Mouse (Mus musculus) spleen, adult 2 months (tissue): ENCODE data around the gene Laptm4a. TPM values are rescaled to one million over a fixed set of nuclear protein-coding genes. Genes with fewer than 3 reads are reported as not detected.
"Not testable (repeated sequence)": the region's sequence is repeated elsewhere in the genome, so short reads cannot be mapped to it uniquely, and the experiment has no call there.

ENCODE experiments used
- DNase-seq, 2 experiments: peaks; one replicate each; pipeline versions ENCODE4 v3.0.0 to v3.0.0-alpha.2; 2012 to 2021; ENCODE audit warnings: low spot score in 2 of 2, low read depth in 1 of 2
- H3K27ac ChIP-seq: fragments of 200-500 bp; 2 replicates; pipeline ENCODE4 v1.5.1; 2012; ENCODE audit warnings: low read length, inconsistent platforms; ENCODE audit not compliant: insufficient read depth
- H3K27me3 ChIP-seq: fragments of 200-500 bp; 2 replicates; pipeline ENCODE4 v1.6.1; 2012; ENCODE audit warnings: mild to moderate bottlenecking, moderate library complexity, low read length, inconsistent platforms; ENCODE audit not compliant: control insufficient read depth, insufficient read depth
- H3K36me3 ChIP-seq: fragments of 200-500 bp; 2 replicates; pipeline ENCODE4 v1.6.1; 2012; ENCODE audit warnings: mild to moderate bottlenecking, low read length, inconsistent platforms; ENCODE audit not compliant: control insufficient read depth, insufficient read depth
- H3K4me1 ChIP-seq: fragments of 200-500 bp; 2 replicates; pipeline ENCODE4 v1.6.1; 2011; ENCODE audit warnings: inconsistent platforms; ENCODE audit not compliant: control insufficient read depth, insufficient read depth, insufficient read length
- H3K4me3 ChIP-seq: fragments of 200-500 bp; 2 replicates; pipeline ENCODE4 v1.5.1; 2011; ENCODE audit warnings: mild to moderate bottlenecking, inconsistent platforms; ENCODE audit not compliant: insufficient read depth, insufficient read length; ENCODE audit errors: extremely low read depth
- CTCF ChIP-seq: fragments of 200-500 bp; IDR thresholded peaks from 2 replicates; pipeline ENCODE4 v1.5.1; 2011; ENCODE audit warnings: mild to moderate bottlenecking, inconsistent platforms; ENCODE audit not compliant: insufficient read depth, insufficient read length, insufficient replicate concordance; ENCODE audit errors: extremely low read depth
- POLR2A ChIP-seq: fragments of 200-500 bp; IDR thresholded peaks from 2 replicates; pipeline ENCODE4 v1.6.1; 2011; ENCODE audit warnings: low read depth, low read length, inconsistent platforms
- WGBS: fragments of 180-500 bp; shearing (Covaris S2); methylation state at CpG from one replicate; pipeline ENCODE4 v1.1.7; 2018; 5-methylcytosine and 5-hydroxymethylcytosine counted together
- polyA plus RNA-seq: library from polyadenylated mRNA; depleted of rRNA; stranded (reverse); fragments of >200 nt; gene quantifications from 2 replicates; pipeline ENCODE4 v1.2.3, GENCODE M21; 2012

The Laptm4a gene
- polyA plus RNA-seq, 1 experiment = 81.9 TPM

DNA sequence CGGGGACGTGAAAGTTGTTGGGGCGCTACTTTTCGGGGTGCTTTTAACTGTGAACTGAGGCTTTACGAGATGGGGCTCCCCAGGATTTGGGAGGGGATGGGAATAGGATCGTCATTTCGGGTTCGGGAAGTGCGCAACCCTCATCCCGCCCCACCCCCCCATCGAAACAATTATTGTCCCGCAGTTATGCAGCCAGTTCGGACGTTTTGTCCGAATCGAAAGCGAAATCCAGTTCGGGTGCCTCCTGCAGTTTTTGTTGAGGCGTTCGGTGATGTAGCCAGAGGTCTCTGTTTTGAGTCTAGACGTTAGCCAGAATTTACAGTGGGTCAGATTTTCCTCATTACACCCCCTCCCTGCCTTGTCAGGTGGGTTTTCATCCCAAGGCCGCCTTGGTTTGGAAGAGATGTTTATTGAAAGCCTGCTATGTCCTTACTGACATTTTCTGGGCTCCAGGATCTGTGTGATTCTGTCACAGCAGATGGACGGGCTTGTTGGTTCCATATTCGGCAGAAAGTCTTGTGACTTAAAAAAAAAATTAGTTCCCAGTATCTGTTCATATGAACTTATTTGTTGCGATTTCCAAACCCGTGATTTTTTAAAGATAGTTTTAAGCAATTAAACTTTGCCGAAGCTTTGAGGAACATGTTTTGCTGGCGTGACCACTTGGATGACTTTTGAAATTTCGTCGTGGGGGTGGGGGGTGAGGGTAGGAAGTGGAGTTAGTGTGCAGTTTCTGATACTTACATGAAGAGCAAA, 1.1 kb downstream of the Laptm4a start:
- H3K4me3 ChIP-seq = peak overlapping the region; percentile 87
- no peak for TF ChIP-seq CTCF
- no peak for TF ChIP-seq POLR2A
- H3K36me3 ChIP-seq = no peaks in the 10 kb centered on the region; the same call in 1 of the 2 replicates
- no peaks in the 10 kb centered on the region; the same call in 1 of the 2 replicates for H3K4me1 ChIP-seq
- DNase-seq = peak in 1 of 2 experiments; percentile 33
- H3K27ac ChIP-seq = peak overlapping the region; percentile 97
- WGBS = under 1% methylated on average over 30 of the region's 30 CpGs
- H3K27me3 ChIP-seq = no peaks in the 10 kb centered on the region

GRCm38 (mm10) chr12:8923125-8923410, 1.6 kb downstream of the Laptm4a start:
- Histone ChIP-seq H3K4me3 (peak overlapping the region; percentile 87), H3K27me3 (no peaks in the 10 kb centered on the region), H3K27ac (peak overlapping the region; percentile 50), H3K36me3 (no peaks in the 10 kb centered on the region; the same call in 1 of the 2 replicates), H3K4me1 (no peaks in the 10 kb centered on the region; the same call in none of the 2 replicates)
- TF ChIP-seq CTCF = no peak
- TF ChIP-seq POLR2A = no peak
- DNase-seq = no peak
- WGBS = 7% methylated on average over 5 of the region's 5 CpGs

DNA sequence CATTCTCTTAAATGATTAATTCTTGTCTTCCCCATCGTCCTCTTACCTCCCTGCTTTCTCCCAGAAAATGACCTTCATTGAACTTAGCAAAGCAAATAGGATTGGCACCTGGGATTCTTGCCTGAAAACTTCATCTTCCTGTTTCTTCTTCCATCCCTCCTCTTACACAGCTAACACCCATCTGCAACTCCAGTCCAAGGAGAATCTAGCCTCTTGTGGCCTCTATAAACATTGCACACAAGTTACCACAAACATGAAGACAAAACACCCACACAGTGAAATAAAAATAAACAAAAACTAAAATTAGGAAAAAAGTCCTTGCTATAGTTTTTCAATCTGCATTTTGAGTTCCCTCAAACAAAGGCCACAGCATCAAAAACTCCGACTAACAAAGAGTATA, 2.1 kb downstream of the Laptm4a start:
- no peak overlapping the region; the same call in 1 of the 2 replicates for H3K4me3 ChIP-seq
- no peaks in the 10 kb centered on the region for H3K27me3 ChIP-seq
- no peaks in the 10 kb centered on the region; the same call in 1 of the 2 replicates for H3K36me3 ChIP-seq
- 47% methylated on average over 2 of the region's 2 CpGs for WGBS
- H3K27ac ChIP-seq = no peak overlapping the region
- H3K4me1 ChIP-seq = no peaks in the 10 kb centered on the region; the same call in none of the 2 replicates
- TF ChIP-seq POLR2A (no peak), CTCF (no peak)
- no peak for DNase-seq

- Histone ChIP-seq H3K27me3 (no peaks in the 10 kb centered on the region), H3K36me3 (peaks cover 4% of the 10 kb centered on the region; the same call in 1 of the 2 replicates), H3K4me1 (no peaks in the 10 kb centered on the region; the same call in none of the 2 replicates), H3K4me3 (no peak overlapping the region), H3K27ac (no peak overlapping the region)
- WGBS = 49% methylated on average over 3 of the region's 3 CpGs
- TF ChIP-seq POLR2A (no peak), CTCF (no peak)
- no peak for DNase-seq
These were observed 6.2 kb downstream of the Laptm4a start for GRCm38 (mm10) chr12:8927652-8928051.

- TF ChIP-seq POLR2A (no peak), CTCF (no peak)
- no peak overlapping the region for H3K27ac ChIP-seq
- H3K4me3 ChIP-seq = no peak overlapping the region
- H3K36me3 ChIP-seq = peaks cover 5% of the 10 kb centered on the region; the same call in 1 of the 2 replicates
- DNase-seq = no peak
- H3K4me1 ChIP-seq = no peaks in the 10 kb centered on the region; the same call in none of the 2 replicates
- 82% methylated on average over 4 of the region's 4 CpGs for WGBS
- no peaks in the 10 kb centered on the region for H3K27me3 ChIP-seq
These were observed 7.3 kb downstream of the Laptm4a start for GRCm38 (mm10) chr12:8928766-8929165.

- Histone ChIP-seq H3K27ac (no peak overlapping the region), H3K4me1 (no peaks in the 10 kb centered on the region; the same call in 1 of the 2 replicates), H3K4me3 (no peak overlapping the region), H3K27me3 (no peaks in the 10 kb centered on the region), H3K36me3 (peaks cover 17% of the 10 kb centered on the region)
- WGBS = 82% methylated on average over 4 of the region's 4 CpGs
- no peak for DNase-seq
- no peak for TF ChIP-seq POLR2A
- no peak for TF ChIP-seq CTCF
These were observed 9.6 kb downstream of the Laptm4a start for GRCm38 (mm10) chr12:8931083-8931482.

DNA sequence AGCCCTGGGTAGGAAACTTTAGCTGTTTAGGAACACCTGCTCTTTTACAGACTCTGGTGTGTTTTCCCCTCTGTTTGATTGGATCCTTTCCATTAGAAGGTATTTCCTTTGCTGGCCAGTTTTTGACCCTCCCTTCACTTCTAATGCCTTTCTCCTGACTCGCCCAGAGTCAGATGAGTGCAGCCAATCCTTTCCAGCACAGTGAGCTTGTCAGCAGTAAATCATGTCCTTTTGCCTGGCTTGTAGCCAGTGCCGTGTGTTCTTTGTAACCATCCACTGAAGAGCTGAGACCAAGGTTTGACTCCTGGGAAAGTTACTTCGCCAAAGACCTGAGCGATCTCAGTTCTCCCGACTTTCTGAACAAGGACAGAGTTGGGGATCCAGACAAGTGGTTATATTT, 13.9 kb downstream of the Laptm4a start:
- H3K27ac ChIP-seq = no peak overlapping the region
- DNase-seq = no peak
- no peak overlapping the region for H3K4me3 ChIP-seq
- TF ChIP-seq POLR2A (no peak), CTCF (no peak)
- peaks cover 33% of the 10 kb centered on the region for H3K36me3 ChIP-seq
- H3K4me1 ChIP-seq = no peaks in the 10 kb centered on the region; the same call in 1 of the 2 replicates
- 87% methylated on average over 5 of the region's 5 CpGs for WGBS
- no peaks in the 10 kb centered on the region for H3K27me3 ChIP-seq

DNA sequence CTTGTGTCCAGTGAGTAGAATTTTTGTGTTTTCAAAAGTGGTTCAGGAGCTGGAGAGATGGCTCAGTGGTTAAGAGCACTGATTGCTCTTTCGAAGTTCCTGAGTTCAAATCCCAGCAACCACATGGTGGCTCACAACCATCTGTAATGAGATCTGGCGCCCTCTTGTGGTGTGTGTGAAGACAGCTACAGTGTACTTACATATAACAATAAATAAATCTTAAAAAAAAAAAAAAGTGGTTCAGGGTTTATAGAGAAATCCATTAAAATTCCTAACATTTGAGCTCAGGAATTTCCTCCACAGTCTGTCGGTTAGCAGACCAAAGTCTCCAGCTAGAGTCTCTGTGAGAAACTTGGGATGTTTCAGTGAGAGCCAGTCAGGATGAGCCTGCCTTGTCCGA, 14.7 kb downstream of the Laptm4a start:
- H3K36me3 ChIP-seq = peaks cover 33% of the 10 kb centered on the region
- DNase-seq = not testable (repeated sequence)

More for the DNA sequence above, 14.7 kb downstream of the Laptm4a start:
- H3K27me3 ChIP-seq, H3K4me1 ChIP-seq, H3K27ac ChIP-seq, H3K4me3 ChIP-seq: not testable (repeated sequence)
- 81% methylated on average over 4 of the region's 4 CpGs for WGBS
